Mouse (Mus musculus) limb, embryonic 13.5 days (tissue): ENCODE results near the gene Arhgef17. TPM values are rescaled to one million over a fixed set of nuclear protein-coding genes. Genes with fewer than 3 reads are reported as not detected.
"Not testable (repeated sequence)": the region's sequence is repeated elsewhere in the genome, so short reads cannot be mapped to it uniquely, and the experiment has no call there.

Experiments used
- ATAC-seq: fragments of 200-750 bp; cut with Nextera tagmentation; 2 replicates; pipeline ENCODE4 v1.8.0; 2017; ENCODE audit warnings: low read depth, moderate number of reproducible peaks, moderate TSS enrichment; ENCODE audit not compliant: low FRiP score
- H3K27ac ChIP-seq: fragments of 300-500 bp; sonication (generic); 2 replicates; pipeline ENCODE4 v1.5.1; 2015; ENCODE audit warnings: inconsistent platforms, mild to moderate bottlenecking, moderate library complexity
- H3K27me3 ChIP-seq: fragments of 300-500 bp; sonication (generic); 2 replicates; pipeline ENCODE4 v1.6.1; 2015; ENCODE audit warnings: mild to moderate bottlenecking, inconsistent platforms
- H3K36me3 ChIP-seq: fragments of 300-500 bp; sonication (generic); 2 replicates; pipeline ENCODE4 v1.6.1; 2015; ENCODE audit warnings: inconsistent platforms, mild to moderate bottlenecking, moderate library complexity
- H3K4me1 ChIP-seq: fragments of 300-500 bp; sonication (generic); 2 replicates; pipeline ENCODE4 v1.6.1; 2015; ENCODE audit warnings: inconsistent platforms
- H3K4me2 ChIP-seq: fragments of 300-500 bp; sonication (generic); replicated peaks from 2 replicates; pipeline ENCODE4 v1.6.1; 2015; ENCODE audit warnings: inconsistent platforms, mild to moderate bottlenecking, moderate library complexity
- H3K4me3 ChIP-seq: fragments of 300-500 bp; sonication (generic); 2 replicates; pipeline ENCODE4 v1.5.1; 2015; ENCODE audit warnings: moderate library complexity, mild to moderate bottlenecking, inconsistent platforms
- H3K9ac ChIP-seq: fragments of 300-500 bp; sonication (generic); 2 replicates; pipeline ENCODE4 v1.6.1; 2015; ENCODE audit warnings: mild to moderate bottlenecking, inconsistent platforms
- H3K9me3 ChIP-seq: fragments of 300-500 bp; sonication (generic); 2 replicates; pipeline ENCODE4 v1.6.1; 2016; ENCODE audit warnings: inconsistent platforms
- WGBS: fragments of 180-500 bp; shearing (Covaris S2); methylation state at CpG from one replicate; pipeline ENCODE4 v1.1.7; 2015; 5-methylcytosine and 5-hydroxymethylcytosine counted together
- polyA plus RNA-seq: library from polyadenylated mRNA; unstranded; fragments of >200 nt; fragmentation: Nextera tagmentation; extraction: Ambion mirVana; gene quantifications from 2 replicates; pipeline ENCODE4 v1.2.1, GENCODE M21; 2015

Gene Arhgef17
- polyA plus RNA-seq, 1 experiment from 2014 or later = 8.0 TPM

DNA sequence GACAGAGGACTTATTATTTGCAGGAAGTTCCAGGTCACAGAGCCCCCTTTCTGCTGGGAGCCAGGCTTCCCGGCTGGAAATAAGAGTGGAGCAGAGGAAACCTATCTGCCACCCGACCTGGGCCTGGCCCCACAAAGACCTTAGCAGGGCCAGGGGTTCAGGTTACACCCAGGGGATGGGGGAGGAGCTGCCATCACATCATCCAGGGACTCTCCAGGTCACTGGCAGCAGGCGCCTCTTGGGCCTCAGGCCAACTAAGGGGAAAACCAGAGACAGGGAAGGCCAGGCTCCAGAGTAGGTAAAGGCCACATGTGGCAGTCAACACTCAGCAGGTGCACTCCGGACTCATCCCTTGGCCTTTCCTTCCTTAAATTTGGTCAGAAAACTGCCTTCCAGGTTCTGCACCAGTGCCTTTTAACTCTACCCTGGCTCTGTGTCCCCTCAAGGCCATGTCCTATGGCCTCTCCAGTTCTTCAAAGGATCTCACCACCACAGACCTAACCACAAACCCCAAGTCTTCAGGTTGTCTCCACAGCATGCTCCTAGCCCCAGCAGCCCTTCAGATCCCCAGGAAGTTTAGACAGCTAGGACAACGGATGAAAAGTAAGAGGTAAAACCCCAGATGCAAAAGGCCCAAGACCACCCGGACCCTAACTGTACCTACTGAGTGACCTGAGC is 77.6 kb downstream of the Arhgef17 start:
- Histone ChIP-seq H3K4me3 (no peak overlapping the region), H3K36me3 (no peaks in the 10 kb centered on the region), H3K4me1 (peaks cover 68% of the 10 kb centered on the region), H3K9me3 (no peaks in the 10 kb centered on the region), H3K27ac (0 out of 2 replicates have a peak overlapping the region, but pooled peaks have one; percentile 10), H3K9ac (peak overlapping the region; percentile 19; the same call in 1 of the 2 replicates), H3K4me2 (no peak overlapping the region), H3K27me3 (no peaks in the 10 kb centered on the region)
- ATAC-seq = no peak
- 32% methylated on average over 6 of the region's 6 CpGs for WGBS

- Histone ChIP-seq H3K4me2 (no peak overlapping the region), H3K4me1 (peaks cover 66% of the 10 kb centered on the region), H3K4me3 (no peak overlapping the region), H3K36me3 (no peaks in the 10 kb centered on the region), H3K27ac (0 out of 2 replicates have a peak overlapping the region, but pooled peaks have one; percentile 33), H3K9ac (no peak overlapping the region), H3K27me3 (no peaks in the 10 kb centered on the region), H3K9me3 (no peaks in the 10 kb centered on the region)
- no peak for ATAC-seq
- WGBS = 54% methylated on average over 3 of the region's 3 CpGs
These were observed 78.5 kb downstream of the Arhgef17 start for GRCm38 (mm10) chr7:100853396-100853795.

DNA sequence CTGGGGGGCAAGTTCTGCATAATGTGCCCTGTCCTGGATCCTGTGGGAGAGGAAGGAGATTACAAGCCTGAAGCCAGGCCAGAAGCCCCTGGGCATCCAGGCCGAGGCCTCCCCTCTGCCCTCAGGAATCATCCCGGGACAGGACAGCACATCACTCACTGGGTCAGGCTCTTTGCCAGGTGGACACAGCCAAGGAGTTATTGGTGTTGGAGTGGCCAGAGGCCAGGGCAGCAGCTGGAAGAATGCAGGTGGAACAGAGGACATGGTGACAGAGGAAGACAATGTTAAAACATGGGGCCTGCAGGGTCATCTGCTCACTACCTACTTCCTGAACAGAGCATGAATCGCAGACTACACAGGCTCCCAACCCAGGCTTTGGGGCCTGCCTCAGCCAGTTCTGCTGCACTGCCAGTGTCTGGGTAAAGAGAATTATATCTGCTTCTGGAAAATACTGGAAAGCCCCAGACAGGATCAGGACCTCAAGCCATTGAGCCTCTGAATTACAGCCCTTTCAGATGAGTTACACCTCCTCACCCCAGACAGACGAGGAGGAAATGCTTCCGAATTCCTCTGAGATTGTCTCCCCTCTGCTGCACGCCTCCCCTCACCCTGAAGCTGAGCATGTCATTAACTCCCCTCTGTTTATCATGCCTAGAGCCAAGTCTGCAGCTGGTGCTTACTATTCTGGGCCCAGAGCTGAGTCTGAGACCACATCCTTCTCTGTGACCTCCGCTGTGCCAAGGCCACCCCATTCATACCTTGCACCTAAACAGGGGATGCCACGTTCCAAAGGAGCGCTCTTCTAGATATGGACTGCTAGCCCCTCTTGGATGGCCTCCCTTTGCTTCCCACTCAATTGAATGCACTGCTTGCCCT is 80.2 kb downstream of the Arhgef17 start:
- H3K4me1 ChIP-seq = peaks cover 53% of the 10 kb centered on the region

GRCm38 (mm10) chr7:100849508-100849907 is 82.4 kb downstream of the Arhgef17 start:
- H3K4me1 ChIP-seq = peaks cover 54% of the 10 kb centered on the region
- H3K9ac ChIP-seq = no peak overlapping the region
- peaks cover 7% of the 10 kb centered on the region; the same call in 1 of the 2 replicates for H3K36me3 ChIP-seq
- no peak overlapping the region for H3K27ac ChIP-seq
- 88% methylated on average over 2 of the region's 2 CpGs for WGBS
- ATAC-seq = no peak
- H3K4me3 ChIP-seq = no peak overlapping the region
- no peaks in the 10 kb centered on the region for H3K27me3 ChIP-seq
- no peak overlapping the region for H3K4me2 ChIP-seq
- no peaks in the 10 kb centered on the region for H3K9me3 ChIP-seq

More for the DNA sequence above, 80.2 kb downstream of the Arhgef17 start:
- Histone ChIP-seq H3K4me3 (no peak overlapping the region), H3K27ac (no peak overlapping the region), H3K27me3 (no peaks in the 10 kb centered on the region), H3K9me3 (no peaks in the 10 kb centered on the region), H3K4me2 (no peak overlapping the region), H3K9ac (no peak overlapping the region), H3K36me3 (peaks cover 7% of the 10 kb centered on the region; the same call in 1 of the 2 replicates)
- WGBS = 68% methylated on average over 9 of the region's 9 CpGs
- no peak for ATAC-seq

- H3K9me3 ChIP-seq = no peaks in the 10 kb centered on the region
- 37% methylated on average over 6 of the region's 6 CpGs for WGBS
- ATAC-seq = no peak
- H3K9ac ChIP-seq = no peak overlapping the region
- no peak overlapping the region for H3K4me2 ChIP-seq
- no peaks in the 10 kb centered on the region for H3K27me3 ChIP-seq
- peaks cover 7% of the 10 kb centered on the region; the same call in 1 of the 2 replicates for H3K36me3 ChIP-seq
- H3K27ac ChIP-seq = no peak overlapping the region
- no peak overlapping the region for H3K4me3 ChIP-seq
- H3K4me1 ChIP-seq = peaks cover 46% of the 10 kb centered on the region
These were observed 83.2 kb downstream of the Arhgef17 start for GRCm38 (mm10) chr7:100848744-100849143.

DNA sequence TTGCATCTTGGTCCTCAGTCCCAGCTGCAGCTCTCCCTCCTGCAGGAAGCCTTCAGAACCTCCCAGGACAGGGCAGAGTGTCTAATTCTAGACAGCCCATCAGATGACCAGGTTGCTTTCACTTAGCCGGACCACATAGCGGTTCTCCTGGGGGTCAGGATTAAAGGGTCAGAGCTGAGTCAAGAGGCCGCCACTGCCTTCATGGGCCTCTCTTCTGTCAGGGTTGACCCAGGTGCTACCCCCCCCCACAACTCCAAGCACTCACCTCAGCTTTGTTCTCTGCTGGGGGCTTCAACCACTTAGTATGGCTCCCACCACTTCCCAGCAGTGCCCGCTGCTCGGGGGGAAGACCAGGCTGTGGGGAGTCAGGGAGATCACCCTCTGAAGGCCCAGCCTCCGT is 84.8 kb downstream of the Arhgef17 start:
- Histone ChIP-seq H3K4me2 (no peak overlapping the region), H3K36me3 (peaks cover 11% of the 10 kb centered on the region), H3K9ac (no peak overlapping the region), H3K9me3 (no peaks in the 10 kb centered on the region), H3K27ac (no peak overlapping the region), H3K27me3 (no peaks in the 10 kb centered on the region), H3K4me1 (peaks cover 34% of the 10 kb centered on the region), H3K4me3 (no peak overlapping the region)
- no peak for ATAC-seq
- WGBS = 88% methylated on average over 6 of the region's 6 CpGs

- WGBS = 23% methylated on average over 7 of the region's 7 CpGs
- not testable (repeated sequence) for H3K4me3 ChIP-seq, ATAC-seq, H3K27me3 ChIP-seq, H3K9me3 ChIP-seq
- H3K4me1 ChIP-seq = peaks cover 23% of the 10 kb centered on the region
- 0 out of 2 replicates have a peak overlapping the region, but pooled peaks have one; percentile 23 for H3K4me2 ChIP-seq
- H3K9ac ChIP-seq = 0 out of 2 replicates have a peak overlapping the region, but pooled peaks have one; percentile 31
- H3K27ac ChIP-seq = 0 out of 2 replicates have a peak overlapping the region, but pooled peaks have one; percentile 33
- peaks cover 18% of the 10 kb centered on the region for H3K36me3 ChIP-seq
These were observed 85.9 kb downstream of the Arhgef17 start for GRCm38 (mm10) chr7:100846033-100846432.

GRCm38 (mm10) chr7:100845412-100845811 is 86.5 kb downstream of the Arhgef17 start:
- H3K27me3 ChIP-seq = no peaks in the 10 kb centered on the region
- H3K27ac ChIP-seq = peak overlapping the region; percentile 58; the same call in 1 of the 2 replicates
- no peak overlapping the region for H3K4me3 ChIP-seq
- peaks cover 23% of the 10 kb centered on the region for H3K4me1 ChIP-seq
- ATAC-seq = no peak
- H3K36me3 ChIP-seq = peaks cover 18% of the 10 kb centered on the region
- H3K9ac ChIP-seq = no peak overlapping the region
- H3K9me3 ChIP-seq = no peaks in the 10 kb centered on the region
- no peak overlapping the region for H3K4me2 ChIP-seq
- WGBS = 8% methylated on average over 1 of the region's 1 CpGs

GRCm38 (mm10) chr7:100845026-100845400 is 86.9 kb downstream of the Arhgef17 start:
- H3K27me3 ChIP-seq = no peaks in the 10 kb centered on the region
- no peak overlapping the region for H3K4me2 ChIP-seq
- H3K4me1 ChIP-seq = peaks cover 25% of the 10 kb centered on the region
- no peak overlapping the region for H3K4me3 ChIP-seq
- peaks cover 18% of the 10 kb centered on the region for H3K36me3 ChIP-seq
- no peaks in the 10 kb centered on the region for H3K9me3 ChIP-seq
- H3K9ac ChIP-seq = no peak overlapping the region
- H3K27ac ChIP-seq = peak overlapping the region; percentile 58; the same call in 1 of the 2 replicates
- no peak for ATAC-seq

- Histone ChIP-seq H3K4me2 (no peak overlapping the region), H3K27ac (no peak overlapping the region), H3K4me3 (no peak overlapping the region), H3K36me3 (peaks cover 21% of the 10 kb centered on the region), H3K9ac (no peak overlapping the region), H3K27me3 (no peaks in the 10 kb centered on the region), H3K4me1 (peaks cover 30% of the 10 kb centered on the region), H3K9me3 (no peaks in the 10 kb centered on the region)
- no peak for ATAC-seq
- 77% methylated on average over 2 of the region's 2 CpGs for WGBS
These were observed 87.4 kb downstream of the Arhgef17 start for GRCm38 (mm10) chr7:100844385-100845025.

- WGBS = 88% methylated on average over 2 of the region's 2 CpGs
- H3K4me3 ChIP-seq = no peak overlapping the region
- no peak overlapping the region for H3K4me2 ChIP-seq
These were observed 88.0 kb downstream of the Arhgef17 start for GRCm38 (mm10) chr7:100843866-100844265.

GRCm38 (mm10) chr7:100842175-100842574 is 89.7 kb downstream of the Arhgef17 start:
- Histone ChIP-seq H3K27ac (no peak overlapping the region), H3K9ac (no peak overlapping the region), H3K4me1 (peaks cover 40% of the 10 kb centered on the region), H3K9me3 (no peaks in the 10 kb centered on the region), H3K4me2 (no peak overlapping the region), H3K36me3 (peaks cover 36% of the 10 kb centered on the region), H3K4me3 (no peak overlapping the region), H3K27me3 (no peaks in the 10 kb centered on the region)
- ATAC-seq = no peak
- WGBS = 92% methylated on average over 5 of the region's 5 CpGs

More at GRCm38 (mm10) chr7:100843866-100844265, 88.0 kb downstream of the Arhgef17 start:
- peaks cover 34% of the 10 kb centered on the region for H3K4me1 ChIP-seq
- no peak overlapping the region for H3K27ac ChIP-seq
- no peak for ATAC-seq
- H3K36me3 ChIP-seq = peaks cover 27% of the 10 kb centered on the region
- H3K9me3 ChIP-seq = no peaks in the 10 kb centered on the region
- H3K27me3 ChIP-seq = no peaks in the 10 kb centered on the region
- no peak overlapping the region for H3K9ac ChIP-seq
